Mouse (Mus musculus) testis, adult 2 months (tissue): Measurements from ENCODE around the gene Prim2. TPM values are rescaled to one million over a fixed set of nuclear protein-coding genes. Genes with fewer than 3 reads are reported as not detected.

Experiments used
- H3K27ac ChIP-seq: fragments of 200-500 bp; 2 replicates; pipeline ENCODE4 v1.5.1; 2012; ENCODE audit warnings: low read depth, low read length; ENCODE audit not compliant: control insufficient read depth, insufficient read depth
- H3K27me3 ChIP-seq: fragments of 200-500 bp; 2 replicates; pipeline ENCODE4 v1.6.1; 2012; ENCODE audit warnings: mild to moderate bottlenecking, low read length, moderate library complexity; ENCODE audit not compliant: control insufficient read depth, insufficient read depth
- H3K36me3 ChIP-seq: fragments of 200-500 bp; 2 replicates; pipeline ENCODE4 v1.6.1; 2012; ENCODE audit warnings: mild to moderate bottlenecking, low read length; ENCODE audit not compliant: control insufficient read depth, insufficient read depth
- H3K4me1 ChIP-seq: fragments of 200-500 bp; 2 replicates; pipeline ENCODE4 v1.6.1; 2012; ENCODE audit warnings: low read length; ENCODE audit not compliant: control insufficient read depth, insufficient read depth
- H3K4me3 ChIP-seq: fragments of 200-500 bp; 2 replicates; pipeline ENCODE4 v1.5.1; 2012; ENCODE audit warnings: low read depth, mild to moderate bottlenecking, low read length, moderate library complexity, mixed read lengths; ENCODE audit not compliant: control insufficient read depth
- CTCF ChIP-seq: fragments of 200-500 bp; IDR thresholded peaks from 2 replicates; pipeline ENCODE4 v1.5.1; 2012; ENCODE audit warnings: low read depth, mild to moderate bottlenecking, inconsistent platforms, low read length, moderate library complexity; ENCODE audit not compliant: control insufficient read depth, insufficient read depth, insufficient replicate concordance
- POLR2A ChIP-seq: fragments of 200-500 bp; IDR thresholded peaks from 2 replicates; pipeline ENCODE4 v1.6.1; 2012; ENCODE audit warnings: low read depth, mild to moderate bottlenecking, inconsistent platforms, low read length, moderate library complexity; ENCODE audit not compliant: control insufficient read depth
- polyA plus RNA-seq: library from polyadenylated mRNA; depleted of rRNA; stranded (reverse); fragments of >200 nt; gene quantifications from 2 replicates; pipeline ENCODE4 v1.2.3, GENCODE M21; 2012

The Prim2 gene
- polyA plus RNA-seq, 1 experiment: 17.0 TPM

- no peaks in the 10 kb centered on the region for H3K27me3 ChIP-seq
- no peak overlapping the region for H3K27ac ChIP-seq
- TF ChIP-seq POLR2A (no peak), CTCF (no peak)
These were observed 78.8 kb downstream of the Prim2 start for GRCm38 (mm10) chr1:33590556-33591411.

DNA sequence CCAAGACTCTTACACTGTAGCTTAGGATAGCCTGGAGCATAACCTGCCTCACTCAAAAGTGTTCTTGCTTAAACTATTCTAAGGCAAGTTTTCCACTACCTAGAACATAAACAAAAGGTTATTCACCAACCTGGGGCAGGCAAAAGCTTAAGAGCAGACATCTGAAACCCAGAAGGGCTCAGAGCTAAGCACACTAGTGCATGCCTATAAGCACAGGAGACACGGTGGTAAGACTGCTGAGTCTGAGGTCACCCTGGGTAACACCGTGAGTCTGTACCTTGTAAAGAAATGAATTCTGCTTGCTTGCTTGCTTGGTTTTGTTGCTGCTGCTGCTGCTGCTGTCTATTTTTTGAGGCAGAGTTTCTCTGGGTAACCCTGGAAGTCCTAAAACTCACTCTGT lies 80.1 kb downstream of the Prim2 start:
- no peak overlapping the region for H3K27ac ChIP-seq
- H3K4me1 ChIP-seq: no peaks in the 10 kb centered on the region
- H3K4me3 ChIP-seq: no peak overlapping the region
- H3K36me3 ChIP-seq: no peaks in the 10 kb centered on the region
- H3K27me3 ChIP-seq: no peaks in the 10 kb centered on the region
- TF ChIP-seq POLR2A: no peak
- no peak for TF ChIP-seq CTCF

More at GRCm38 (mm10) chr1:33590556-33591411, 78.8 kb downstream of the Prim2 start:
- Histone ChIP-seq H3K4me3 (no peak overlapping the region), H3K4me1 (no peaks in the 10 kb centered on the region), H3K36me3 (no peaks in the 10 kb centered on the region)

GRCm38 (mm10) chr1:33588557-33588956 lies 81.0 kb downstream of the Prim2 start:
- H3K4me3 ChIP-seq: no peak overlapping the region
- no peak for TF ChIP-seq CTCF
- TF ChIP-seq POLR2A: no peak
- no peak overlapping the region for H3K27ac ChIP-seq
- no peaks in the 10 kb centered on the region for H3K4me1 ChIP-seq
- H3K27me3 ChIP-seq: no peaks in the 10 kb centered on the region
- no peaks in the 10 kb centered on the region for H3K36me3 ChIP-seq

- no peak overlapping the region for H3K4me3 ChIP-seq
- H3K4me1 ChIP-seq: no peaks in the 10 kb centered on the region
- H3K36me3 ChIP-seq: no peaks in the 10 kb centered on the region
- no peaks in the 10 kb centered on the region for H3K27me3 ChIP-seq
- no peak for TF ChIP-seq POLR2A
- TF ChIP-seq CTCF: no peak
- H3K27ac ChIP-seq: no peak overlapping the region
These were observed 85.0 kb downstream of the Prim2 start for GRCm38 (mm10) chr1:33584590-33584978.

DNA sequence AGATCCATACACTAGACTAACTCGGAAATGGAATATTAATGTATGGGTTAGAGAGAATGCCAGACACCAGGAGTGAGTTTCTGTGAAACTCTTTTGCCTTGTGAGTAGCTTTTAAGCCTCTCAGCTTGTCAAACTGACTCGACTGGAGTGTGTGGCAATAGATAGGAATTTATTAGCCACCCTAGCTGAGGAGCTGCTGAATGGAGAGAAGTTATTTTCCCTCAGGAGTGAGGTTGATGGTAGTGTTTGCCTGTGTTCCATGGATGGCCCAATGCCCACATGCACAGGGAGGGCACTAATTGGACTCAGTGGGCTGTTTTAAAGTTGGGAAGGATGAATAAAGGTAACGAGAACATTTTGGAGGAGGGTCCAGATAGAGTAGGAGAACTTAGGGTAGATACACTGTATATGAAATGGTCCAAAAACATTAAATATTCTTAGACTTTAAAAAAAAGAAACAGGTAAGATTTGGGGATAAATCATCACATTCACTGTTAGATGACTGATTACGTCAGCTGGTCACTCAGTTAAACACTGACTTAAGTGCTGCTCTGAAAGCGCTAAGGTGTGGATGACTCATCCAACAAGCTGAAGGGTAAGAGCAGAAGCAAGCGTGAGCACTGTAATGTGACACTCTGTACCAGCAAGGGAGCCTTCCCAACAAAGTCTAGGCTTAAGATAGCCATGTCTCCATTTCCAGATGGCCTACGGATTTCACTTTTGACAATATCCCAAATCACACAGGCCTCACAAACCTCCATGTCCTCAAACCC lies 85.6 kb downstream of the Prim2 start:
- Histone ChIP-seq H3K27ac (no peak overlapping the region), H3K4me1 (no peaks in the 10 kb centered on the region), H3K27me3 (no peaks in the 10 kb centered on the region), H3K36me3 (no peaks in the 10 kb centered on the region), H3K4me3 (no peak overlapping the region)
- TF ChIP-seq CTCF (no peak), POLR2A (no peak)

DNA sequence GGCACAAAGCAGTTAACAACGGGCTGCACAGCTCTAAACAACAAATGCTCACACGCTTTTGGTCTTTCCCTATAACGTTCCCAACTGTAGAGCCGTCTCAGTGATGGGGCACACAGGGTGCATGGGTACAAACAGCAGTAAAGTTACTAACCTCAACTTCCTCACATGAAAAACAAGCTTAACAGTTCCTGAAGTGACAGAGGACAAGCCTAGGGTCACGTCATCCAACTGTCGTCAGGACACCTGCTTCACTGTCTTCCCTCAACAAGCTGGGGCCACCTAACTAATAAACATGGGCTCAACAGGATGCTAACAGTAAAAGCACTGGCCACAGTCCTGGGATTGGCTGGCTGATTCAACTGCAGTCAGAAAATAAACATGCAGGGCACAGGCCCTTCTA lies 91.0 kb downstream of the Prim2 start:
- Histone ChIP-seq H3K4me3 (no peak overlapping the region), H3K27ac (no peak overlapping the region), H3K36me3 (no peaks in the 10 kb centered on the region), H3K27me3 (no peaks in the 10 kb centered on the region), H3K4me1 (no peaks in the 10 kb centered on the region)
- TF ChIP-seq POLR2A: no peak
- TF ChIP-seq CTCF: no peak

GRCm38 (mm10) chr1:33574459-33574858 lies 95.1 kb downstream of the Prim2 start:
- Histone ChIP-seq H3K4me3 (no peak overlapping the region), H3K4me1 (no peaks in the 10 kb centered on the region), H3K27ac (no peak overlapping the region), H3K36me3 (no peaks in the 10 kb centered on the region), H3K27me3 (no peaks in the 10 kb centered on the region)
- TF ChIP-seq CTCF (no peak), POLR2A (no peak)
